Mouse (Mus musculus) hindbrain, embryonic 16.5 days (tissue): ENCODE measurements at regions not wholly inside any gene's neighbourhood (a gene's known extent, or its start where the extent isn't known, plus 50 kb on each side); places are given as distances from the start of the nearest gene placed in this dataset.

Experiments
- ATAC-seq: fragments of 200-750 bp; cut with Nextera tagmentation; 2 replicates; pipeline ENCODE4 v1.8.0; 2017; ENCODE audit warnings: moderate TSS enrichment, moderate library complexity
- H3K27ac ChIP-seq: fragments of 300-500 bp; sonication (generic); 2 replicates; pipeline ENCODE4 v1.5.1; 2014; ENCODE audit warnings: low read depth, mild to moderate bottlenecking, control low read depth, low read length, moderate library complexity
- H3K27me3 ChIP-seq: fragments of 300-500 bp; sonication (generic); replicated peaks from 2 replicates; pipeline ENCODE4 v1.6.1; 2014; ENCODE audit warnings: low read length; ENCODE audit not compliant: control insufficient read depth, insufficient read depth
- H3K36me3 ChIP-seq: fragments of 300-500 bp; sonication (generic); 2 replicates; pipeline ENCODE4 v1.6.1; 2014; ENCODE audit warnings: mild to moderate bottlenecking, low read length, moderate library complexity, mixed read lengths; ENCODE audit not compliant: control insufficient read depth, insufficient read depth
- H3K4me1 ChIP-seq: fragments of 300-500 bp; sonication (generic); 2 replicates; pipeline ENCODE4 v1.6.1; 2014; ENCODE audit warnings: low read depth, low read length; ENCODE audit not compliant: control insufficient read depth, insufficient read depth
- H3K4me2 ChIP-seq: fragments of 300-500 bp; sonication (generic); 2 replicates; pipeline ENCODE4 v1.6.1; 2014; ENCODE audit warnings: mild to moderate bottlenecking, low read length, control low read depth, moderate library complexity
- H3K4me3 ChIP-seq: fragments of 300-500 bp; sonication (generic); 2 replicates; pipeline ENCODE4 v1.5.1; 2014; ENCODE audit warnings: mild to moderate bottlenecking, low read length, control low read depth, moderate library complexity
- H3K9ac ChIP-seq: fragments of 300-500 bp; sonication (generic); 2 replicates; pipeline ENCODE4 v1.6.1; 2014; ENCODE audit warnings: low read depth, mild to moderate bottlenecking, control low read depth, low read length, moderate library complexity
- H3K9me3 ChIP-seq: fragments of 300-500 bp; sonication (generic); 2 replicates; pipeline ENCODE4 v1.6.1; 2014; ENCODE audit warnings: mild to moderate bottlenecking, low read length, moderate library complexity; ENCODE audit not compliant: control insufficient read depth
- WGBS: fragments of 180-500 bp; shearing (Covaris S2); extraction: QIAGEN DNeasy Blood & Tissue Kit; methylation state at CpG from one replicate; pipeline ENCODE4 v1.1.7; 2014; 5-methylcytosine and 5-hydroxymethylcytosine counted together

DNA sequence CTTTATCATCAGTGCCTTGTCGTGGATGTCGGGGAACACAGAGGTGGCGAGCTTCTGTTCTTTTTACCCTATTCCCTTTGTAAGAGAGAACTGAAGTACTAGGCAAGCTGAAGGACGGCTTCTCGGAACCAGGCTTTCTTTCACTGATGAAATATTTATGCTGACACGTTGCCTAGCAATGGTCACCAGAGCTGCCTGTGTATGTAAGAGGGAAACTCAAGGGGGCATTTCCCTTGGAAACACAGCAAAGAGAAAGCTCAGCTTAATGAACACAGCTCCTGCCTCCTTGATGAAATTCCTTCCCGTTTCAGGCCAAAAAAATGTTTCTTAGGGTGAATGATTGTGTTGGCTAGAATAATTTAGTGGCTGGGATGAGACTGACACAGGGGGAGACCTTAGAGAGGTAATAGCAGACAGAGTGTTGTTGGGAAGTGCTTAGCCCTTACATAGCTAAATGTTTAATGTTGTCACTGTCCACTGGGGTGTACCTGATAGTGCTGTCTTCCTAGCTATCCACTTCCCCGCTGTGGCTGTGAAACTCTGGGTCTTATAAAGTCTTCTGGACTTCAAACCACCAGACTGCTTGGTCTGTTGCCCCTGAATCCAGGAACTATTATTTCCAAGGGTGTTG, 116.8 kb upstream of the St8sia2 start:
- no peaks in the 10 kb centered on the region for H3K36me3 ChIP-seq
- H3K27ac ChIP-seq: peak overlapping the region; percentile 32; the same call in 1 of the 2 replicates
- WGBS: 14% methylated on average over 8 of the region's 8 CpGs
- H3K4me3 ChIP-seq: no peak overlapping the region
- peak; percentile 76 for ATAC-seq
- no peak overlapping the region for H3K9ac ChIP-seq
- H3K4me1 ChIP-seq: peaks cover 7% of the 10 kb centered on the region; the same call in 1 of the 2 replicates
- H3K9me3 ChIP-seq: no peaks in the 10 kb centered on the region
- no peak overlapping the region for H3K4me2 ChIP-seq
- no peaks in the 10 kb centered on the region for H3K27me3 ChIP-seq

DNA sequence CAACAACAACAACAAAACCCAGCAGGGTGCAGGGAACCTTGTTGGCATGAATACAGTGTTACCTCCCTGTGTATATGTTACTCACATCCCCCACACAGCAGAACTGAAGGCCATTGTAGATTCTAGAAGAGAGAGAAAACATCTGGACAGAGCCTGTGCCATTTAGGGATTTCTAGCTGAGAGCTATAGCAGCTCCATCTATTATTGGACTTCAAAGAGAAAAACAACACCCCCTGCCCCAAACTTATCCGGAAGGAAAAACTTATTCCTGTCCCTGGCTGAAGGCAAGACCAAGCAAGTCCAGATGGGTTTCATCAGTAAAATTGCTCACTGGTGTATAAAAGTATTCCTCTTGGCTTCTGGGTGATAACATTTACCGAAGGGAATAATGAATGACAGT, 98.6 kb upstream of the St8sia2 start:
- ATAC-seq: no peak
- Histone ChIP-seq H3K4me2 (no peak overlapping the region), H3K27me3 (no peaks in the 10 kb centered on the region), H3K27ac (no peak overlapping the region), H3K4me1 (peaks cover 5% of the 10 kb centered on the region), H3K36me3 (no peaks in the 10 kb centered on the region), H3K4me3 (no peak overlapping the region), H3K9me3 (no peaks in the 10 kb centered on the region), H3K9ac (no peak overlapping the region)
- WGBS: 70% methylated on average over 2 of the region's 2 CpGs

DNA sequence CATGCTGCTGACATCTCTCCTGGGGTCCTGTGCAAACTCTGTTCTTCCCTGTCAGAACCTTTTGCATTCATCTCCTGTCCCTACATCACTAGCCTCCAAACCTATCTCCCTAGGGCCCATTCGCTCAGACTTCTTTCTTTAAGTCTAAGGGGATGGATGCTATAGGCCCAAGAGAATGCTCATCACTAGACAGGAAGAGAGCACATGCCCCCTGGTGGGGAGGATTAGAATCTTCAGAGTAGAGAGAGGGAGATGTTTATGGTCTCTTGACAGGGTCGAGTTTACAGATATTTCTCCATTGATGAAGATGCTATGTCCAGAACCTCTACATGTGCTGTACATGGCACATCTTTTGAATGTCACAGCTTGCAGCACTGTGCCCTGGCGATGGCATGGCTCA, 94.9 kb upstream of the St8sia2 start:
- Histone ChIP-seq H3K4me3 (no peak overlapping the region), H3K27me3 (no peaks in the 10 kb centered on the region), H3K4me2 (no peak overlapping the region), H3K9ac (no peak overlapping the region), H3K9me3 (no peaks in the 10 kb centered on the region), H3K36me3 (no peaks in the 10 kb centered on the region), H3K4me1 (peaks cover 6% of the 10 kb centered on the region), H3K27ac (no peak overlapping the region)
- ATAC-seq: no peak
- 63% methylated on average over 3 of the region's 3 CpGs for WGBS

DNA sequence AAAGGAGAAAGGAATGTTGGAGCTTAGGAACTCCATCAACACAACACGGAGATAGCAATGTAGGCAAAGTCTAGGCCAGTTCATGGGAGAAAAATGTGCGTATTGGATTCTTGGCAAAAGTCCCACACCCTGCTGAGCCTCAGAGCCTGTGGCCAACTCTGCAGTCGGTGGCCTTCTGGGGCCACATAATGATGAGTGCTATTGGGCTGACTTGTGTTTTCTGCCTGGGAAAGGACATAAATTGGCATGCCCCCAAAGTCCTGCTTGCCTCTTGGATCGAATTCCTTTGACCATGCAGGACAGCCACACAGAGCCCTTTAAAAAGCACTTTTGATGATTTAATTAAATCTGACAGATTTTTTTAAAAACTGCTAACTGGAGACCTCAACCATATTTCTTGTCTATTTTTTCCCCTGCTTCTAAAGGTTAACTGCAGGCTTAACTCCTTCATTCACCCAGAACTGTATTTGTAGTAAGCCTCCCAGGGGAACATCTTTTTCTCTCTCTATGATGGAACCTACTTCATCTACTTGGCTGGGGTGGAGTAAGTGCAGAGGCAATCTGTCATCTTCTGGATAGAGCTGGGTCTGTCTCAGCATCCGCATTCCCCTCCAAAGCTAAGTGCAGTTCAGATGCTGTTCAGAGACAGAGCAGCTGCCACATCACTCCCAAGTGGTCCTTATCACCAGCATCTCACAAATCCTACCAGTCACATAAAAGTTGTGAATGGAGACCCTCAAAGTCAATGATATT, 93.9 kb upstream of the St8sia2 start:
- ATAC-seq: peak; percentile 92
- 31% methylated on average over 5 of the region's 5 CpGs for WGBS

DNA sequence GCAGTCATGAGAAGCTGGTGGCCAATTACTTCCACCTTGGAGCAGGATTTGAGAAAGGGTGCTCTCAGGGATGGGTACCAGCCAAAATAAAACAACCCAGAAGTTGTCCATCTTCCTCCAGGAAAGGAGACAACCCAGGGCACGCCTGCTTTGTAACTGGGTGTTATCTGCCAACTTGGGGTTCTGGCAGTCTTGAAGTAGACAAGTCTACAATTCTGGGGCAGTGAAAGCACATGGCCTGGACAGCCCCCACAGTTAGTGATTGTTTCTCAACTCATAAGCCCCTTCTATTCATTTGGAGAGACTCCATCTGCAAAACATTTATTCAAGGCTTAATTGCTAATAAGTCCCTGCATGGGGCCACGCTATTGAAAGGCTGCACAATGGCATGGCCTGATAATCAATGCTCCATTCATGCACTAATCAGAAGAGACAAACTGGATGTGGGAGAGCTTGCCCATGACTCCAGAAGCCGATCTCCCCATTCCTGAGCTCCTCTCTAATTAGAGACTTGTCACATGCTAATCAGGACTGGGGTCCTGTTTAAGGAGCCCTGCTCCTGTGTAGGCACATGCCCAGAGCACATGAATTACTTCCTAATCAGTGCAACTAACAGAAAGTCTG, 78.0 kb upstream of the St8sia2 start:
- Histone ChIP-seq H3K27ac (no peak overlapping the region), H3K9me3 (peaks cover 13% of the 10 kb centered on the region), H3K4me1 (no peaks in the 10 kb centered on the region), H3K4me3 (no peak overlapping the region), H3K27me3 (no peaks in the 10 kb centered on the region), H3K4me2 (no peak overlapping the region), H3K36me3 (no peaks in the 10 kb centered on the region), H3K9ac (no peak overlapping the region)
- 0 out of 2 replicates have a peak, but pooled peaks have one; percentile 37 for ATAC-seq
- WGBS: 48% methylated on average over 3 of the region's 3 CpGs

More for the DNA sequence above, 93.9 kb upstream of the St8sia2 start:
- no peak overlapping the region for H3K4me3 ChIP-seq
- peaks cover 6% of the 10 kb centered on the region for H3K4me1 ChIP-seq
- no peaks in the 10 kb centered on the region for H3K27me3 ChIP-seq
- no peak overlapping the region for H3K4me2 ChIP-seq
- no peaks in the 10 kb centered on the region for H3K9me3 ChIP-seq
- no peak overlapping the region for H3K27ac ChIP-seq
- no peaks in the 10 kb centered on the region for H3K36me3 ChIP-seq
- no peak overlapping the region for H3K9ac ChIP-seq

DNA sequence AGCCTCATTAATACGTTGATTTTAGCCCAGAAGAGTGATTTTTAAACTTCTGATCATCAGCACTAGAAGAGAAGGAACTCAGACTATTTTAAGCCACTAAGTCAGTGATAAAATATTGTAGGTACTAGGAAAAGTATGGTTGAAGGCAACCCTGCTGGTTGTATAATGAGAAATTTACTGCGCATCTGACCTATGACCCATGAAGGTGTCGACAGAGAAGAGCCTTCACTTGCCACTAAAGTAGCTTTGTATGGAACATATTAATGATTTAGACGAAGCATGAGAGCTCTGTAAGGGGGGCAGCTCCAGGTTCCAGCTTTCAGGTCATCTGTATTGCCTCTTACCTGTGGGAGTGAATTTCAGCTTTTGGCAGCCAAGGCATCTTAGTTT, 67.4 kb upstream of the St8sia2 start:
- Histone ChIP-seq H3K9ac (no peak overlapping the region), H3K4me1 (no peaks in the 10 kb centered on the region; the same call in 1 of the 2 replicates), H3K36me3 (no peaks in the 10 kb centered on the region), H3K4me3 (no peak overlapping the region), H3K9me3 (no peaks in the 10 kb centered on the region), H3K4me2 (no peak overlapping the region), H3K27ac (no peak overlapping the region), H3K27me3 (no peaks in the 10 kb centered on the region)
- 81% methylated on average over 4 of the region's 4 CpGs for WGBS
- no peak for ATAC-seq

DNA sequence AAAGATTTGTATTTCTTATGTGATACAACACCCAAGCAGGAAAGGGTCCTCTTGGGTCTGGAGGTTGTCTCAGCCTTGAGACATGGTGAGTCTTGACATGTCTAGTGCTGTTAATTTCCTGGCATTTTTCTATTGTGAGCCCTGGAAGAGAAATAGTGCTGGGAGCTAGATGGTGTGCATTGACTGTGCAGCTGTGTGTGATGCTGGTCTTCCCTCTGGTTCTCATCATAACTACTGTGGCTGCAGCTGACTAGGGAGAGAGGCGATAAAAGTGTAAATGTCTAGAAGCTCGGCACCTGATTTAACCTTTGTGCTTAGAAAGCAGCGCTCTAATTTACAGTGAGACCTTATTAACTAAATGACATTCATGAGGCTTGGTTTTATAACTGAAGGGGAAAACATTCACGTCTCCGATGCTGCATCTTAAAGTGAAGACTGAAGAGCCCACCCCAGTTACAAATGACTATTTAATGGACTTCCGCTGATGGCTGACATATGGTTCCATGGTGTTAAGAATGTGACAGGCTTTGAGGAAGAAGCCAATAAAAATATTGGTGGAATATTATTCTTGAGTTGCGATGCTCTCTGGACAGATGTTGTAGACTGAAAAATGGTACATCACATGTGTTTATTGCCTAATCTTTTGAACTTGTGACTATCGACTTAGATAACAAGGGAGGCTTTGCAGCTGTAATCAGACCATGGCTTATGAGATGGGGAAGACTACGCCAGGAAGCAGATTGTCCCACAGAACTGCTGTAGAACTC, 66.8 kb upstream of the St8sia2 start:
- Histone ChIP-seq H3K4me1 (no peaks in the 10 kb centered on the region; the same call in 1 of the 2 replicates), H3K27me3 (no peaks in the 10 kb centered on the region), H3K9me3 (no peaks in the 10 kb centered on the region), H3K9ac (no peak overlapping the region), H3K36me3 (no peaks in the 10 kb centered on the region), H3K4me3 (no peak overlapping the region), H3K27ac (no peak overlapping the region), H3K4me2 (no peak overlapping the region)
- no peak for ATAC-seq
- 69% methylated on average over 9 of the region's 9 CpGs for WGBS

DNA sequence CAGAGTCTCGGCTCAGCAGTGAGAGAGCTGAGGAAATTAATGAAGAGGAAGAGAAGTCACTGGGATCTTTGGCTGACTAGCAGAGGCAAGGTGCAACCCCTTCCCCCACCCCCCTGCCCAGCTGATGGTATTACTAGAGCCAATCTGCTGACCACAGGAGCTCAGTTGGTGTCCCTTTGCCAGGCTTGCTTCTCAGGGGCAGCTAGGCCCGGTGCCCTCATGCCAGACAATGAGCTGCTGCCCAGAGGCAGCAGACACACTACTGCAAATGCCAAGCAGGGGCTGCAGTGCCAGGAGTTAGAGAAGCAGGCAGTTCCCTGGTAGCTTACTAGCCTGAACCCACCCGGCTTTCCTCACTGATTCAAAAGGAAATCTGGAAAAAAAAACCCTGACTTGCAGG, 59.1 kb upstream of the St8sia2 start:
- Histone ChIP-seq H3K9ac (no peak overlapping the region; the same call in 1 of the 2 replicates), H3K4me1 (peaks cover 2% of the 10 kb centered on the region; the same call in 1 of the 2 replicates), H3K9me3 (no peaks in the 10 kb centered on the region), H3K27ac (0 out of 2 replicates have a peak overlapping the region, but pooled peaks have one; percentile 13), H3K27me3 (no peaks in the 10 kb centered on the region), H3K4me2 (no peak overlapping the region), H3K36me3 (no peaks in the 10 kb centered on the region), H3K4me3 (no peak overlapping the region)
- WGBS: 41% methylated on average over 3 of the region's 3 CpGs
- ATAC-seq: peak; percentile 81
